Mouse (Mus musculus) granulocyte monocyte progenitor cell, adult 5-6 weeks (primary cell): ENCODE results near the gene Sf3a1. TPM values are rescaled to one million over a fixed set of nuclear protein-coding genes. Genes with fewer than 3 reads are reported as not detected.

Source experiments
- ATAC-seq: replicated peaks from 2 replicates; pipeline ENCODE4 v1.8.0; 2016; ENCODE audit warnings: mild to moderate bottlenecking, moderate TSS enrichment, inconsistent platforms; ENCODE audit not compliant: poor library complexity, severe bottlenecking
- total RNA-seq, 2 experiments: library from RNA; stranded (forward) in 1 of 2; stranded (reverse) in 1 of 2; fragments of 200-712, 200-1000 nt in 1 of 2; fragments of >200 nt in 1 of 2; fragmentation: Nextera tagmentation in 1 of 2; gene quantifications; 2 replicates each; pipeline ENCODE4 v1.2.3; 2014 to 2017

Sf3a1 gene
- total RNA-seq, 2 experiments from 2014 or later, result 35.6 to 92.2 TPM

DNA sequence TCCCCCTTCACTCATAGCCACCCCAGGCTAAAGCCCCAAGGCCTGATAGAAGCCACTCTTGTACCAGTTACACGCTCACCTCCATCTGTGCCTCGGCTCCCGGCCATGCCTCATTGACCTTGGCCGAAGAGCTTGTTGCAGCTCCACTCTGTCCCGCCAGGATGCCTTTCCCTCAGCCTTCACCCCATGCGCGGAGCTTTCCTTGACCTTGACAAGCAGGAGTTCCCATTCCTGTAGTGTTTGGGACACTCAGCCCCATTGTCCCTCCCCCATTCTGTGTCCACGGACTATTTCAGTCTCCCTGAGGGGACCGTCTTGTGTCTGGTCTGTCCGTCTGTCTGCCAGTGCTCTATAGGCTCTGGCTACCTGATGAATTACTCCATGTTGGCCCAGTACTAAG lies 53.0 kb downstream of the Sf3a1 start:
- ATAC-seq, result no peak

DNA sequence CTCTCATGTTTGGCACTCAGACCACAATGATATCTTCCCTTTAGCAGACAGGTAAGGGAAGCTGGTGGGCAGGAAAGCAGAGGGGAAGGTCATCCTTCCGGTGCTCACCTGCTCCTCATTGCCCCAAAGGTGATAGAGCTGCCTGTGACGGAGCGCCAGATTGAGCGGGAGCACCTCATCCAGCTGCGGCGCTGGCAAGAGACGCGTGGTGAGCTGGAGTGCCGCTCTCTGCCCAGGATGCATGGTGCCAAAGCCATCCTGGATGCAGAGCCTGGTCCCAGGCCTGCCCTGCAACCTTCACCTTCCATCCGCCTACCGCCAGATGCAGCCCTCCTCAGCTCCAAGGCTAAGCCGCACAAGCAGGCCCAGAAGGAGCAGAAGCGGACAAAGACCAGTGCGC lies 54.4 kb downstream of the Sf3a1 start:
- no peak for ATAC-seq

DNA sequence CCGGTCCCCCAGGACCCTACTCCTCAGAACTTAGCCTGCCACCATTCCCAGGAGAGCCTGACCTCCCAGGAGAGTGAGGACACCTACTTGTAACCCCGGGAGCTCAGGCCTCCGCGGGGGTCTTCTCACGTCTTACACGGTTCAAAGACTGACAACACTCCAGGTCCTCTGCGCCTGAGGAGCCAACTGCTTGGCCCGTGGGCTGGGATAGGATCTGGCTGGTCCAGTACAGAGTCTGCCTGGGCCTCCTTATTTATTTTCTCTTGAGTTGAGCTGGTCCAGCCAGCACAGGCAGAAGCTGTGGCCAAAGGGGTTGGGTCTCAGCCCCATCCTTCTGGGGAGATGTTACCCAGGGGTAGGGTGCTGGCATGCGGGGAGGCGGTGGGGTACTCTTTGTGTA lies 54.9 kb downstream of the Sf3a1 start:
- no peak for ATAC-seq

DNA sequence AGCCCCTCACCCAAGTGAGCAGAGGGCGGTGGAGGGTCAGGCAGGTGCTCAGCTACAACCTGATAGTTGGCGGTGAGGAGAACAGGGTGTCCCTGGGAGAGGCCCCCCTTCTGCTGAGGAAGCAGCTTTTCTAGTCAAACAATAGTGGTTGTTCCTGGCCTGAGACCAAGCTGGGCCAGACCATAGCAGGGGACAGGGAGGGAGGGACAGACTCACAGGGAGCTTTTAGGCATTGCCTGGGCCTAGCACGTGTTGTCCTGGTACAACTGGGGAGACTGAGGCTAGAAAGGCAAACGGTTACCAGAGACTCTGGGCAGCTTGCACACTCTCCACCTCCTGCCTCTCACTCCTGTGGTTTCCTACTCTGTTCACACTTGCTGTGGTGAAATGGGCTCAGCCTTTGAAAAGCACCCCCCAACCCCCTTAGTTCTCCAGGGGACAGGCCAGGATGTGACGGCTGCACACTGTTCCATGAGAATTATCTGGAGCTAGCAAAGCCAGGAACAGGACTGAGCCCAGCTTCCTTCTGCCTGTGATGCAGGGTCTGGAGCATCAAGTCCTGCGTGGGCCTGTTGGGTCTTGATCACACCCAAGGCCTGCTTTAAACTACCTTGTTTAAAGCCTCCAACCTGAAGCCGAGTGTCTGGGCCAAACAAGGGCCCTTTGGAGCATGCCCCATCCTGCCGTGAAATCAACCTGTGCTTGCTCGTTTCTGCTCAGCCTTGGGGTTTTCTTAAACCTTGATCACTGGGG lies 56.3 kb downstream of the Sf3a1 start:
- ATAC-seq, result no peak

DNA sequence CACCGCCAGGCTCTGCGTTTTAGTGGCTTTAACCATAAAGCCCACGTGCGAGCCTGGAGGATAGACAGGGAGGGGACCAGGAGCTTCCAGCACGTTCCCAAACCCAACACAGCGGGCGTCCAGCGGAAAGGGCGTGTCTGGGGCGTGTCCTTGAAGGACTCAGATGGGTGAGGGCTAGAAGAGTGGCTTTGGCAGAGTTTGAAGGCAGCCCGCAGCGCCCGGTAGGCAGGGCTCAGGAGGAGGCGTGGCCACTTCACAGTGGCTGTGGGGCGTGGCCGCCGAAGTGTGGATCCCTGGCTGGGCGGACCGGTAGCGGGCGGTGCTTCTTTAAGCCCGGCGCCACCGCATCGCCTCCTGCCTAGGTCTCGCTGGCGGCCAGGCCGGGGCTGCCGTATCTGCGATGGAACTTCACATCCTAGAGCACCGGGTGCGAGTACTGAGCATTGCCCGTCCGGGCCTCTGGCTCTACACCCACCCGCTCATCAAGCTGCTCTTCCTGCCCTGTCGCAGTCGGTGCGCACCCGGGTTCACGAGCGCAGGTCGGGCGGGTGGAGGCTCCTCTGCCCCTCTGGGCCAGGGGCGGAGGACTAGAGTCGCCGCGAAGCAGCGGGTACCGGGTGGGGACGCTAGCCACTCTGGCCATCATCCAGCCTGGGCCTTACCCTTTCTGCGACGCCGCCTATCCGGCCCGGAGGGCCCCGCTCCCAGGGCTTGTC lies 57.9 kb downstream of the Sf3a1 start, which contains the start of gene Castor1:
TSS of gene Castor1 (plus strand) at position 312 of the 716 bp plus-strand sequence.
- peak; percentile 84 for ATAC-seq

DNA sequence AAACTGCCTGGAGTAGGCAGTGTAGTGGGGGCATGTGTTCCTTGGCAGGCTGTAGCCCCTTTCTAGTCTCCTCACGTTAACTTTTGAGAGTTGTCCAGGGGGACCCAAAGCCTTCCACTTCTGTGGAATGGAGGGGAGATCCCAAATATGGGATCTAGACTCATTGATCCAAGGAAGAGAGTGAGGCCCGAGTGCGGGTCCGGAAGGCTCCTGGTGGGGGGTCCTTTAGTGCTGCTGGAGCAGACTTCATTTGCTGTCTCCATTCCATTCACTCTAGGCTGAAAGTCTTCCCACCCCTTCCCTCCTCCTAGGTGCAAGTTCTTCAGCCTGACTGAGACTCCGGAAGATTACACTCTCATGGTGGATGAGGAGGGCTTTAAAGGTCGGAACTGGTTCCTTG lies 58.5 kb downstream of the Sf3a1 start:
- ATAC-seq, result no peak

DNA sequence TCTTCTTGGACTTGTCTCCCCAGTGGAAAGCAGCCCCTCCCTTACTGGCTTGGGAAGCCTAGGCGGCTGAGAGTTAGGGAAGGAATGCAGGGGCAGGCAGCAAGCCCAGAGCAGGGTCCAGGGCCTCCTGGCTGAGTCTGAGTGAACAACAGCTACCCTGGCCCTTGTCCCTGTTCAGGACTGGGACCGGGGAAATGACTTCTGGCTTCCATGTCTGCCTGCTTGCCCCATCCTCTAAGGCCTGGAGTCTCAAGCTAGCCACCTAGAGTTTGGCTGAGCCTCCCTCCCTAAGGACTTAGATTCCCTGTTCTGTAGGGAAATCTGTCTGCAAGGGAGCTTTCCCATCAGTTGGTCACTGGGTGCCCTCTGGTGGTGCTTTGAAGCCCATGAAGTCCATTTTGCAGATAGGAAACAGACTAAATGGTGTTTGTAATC lies 59.2 kb downstream of the Sf3a1 start:
- ATAC-seq, result no peak

DNA sequence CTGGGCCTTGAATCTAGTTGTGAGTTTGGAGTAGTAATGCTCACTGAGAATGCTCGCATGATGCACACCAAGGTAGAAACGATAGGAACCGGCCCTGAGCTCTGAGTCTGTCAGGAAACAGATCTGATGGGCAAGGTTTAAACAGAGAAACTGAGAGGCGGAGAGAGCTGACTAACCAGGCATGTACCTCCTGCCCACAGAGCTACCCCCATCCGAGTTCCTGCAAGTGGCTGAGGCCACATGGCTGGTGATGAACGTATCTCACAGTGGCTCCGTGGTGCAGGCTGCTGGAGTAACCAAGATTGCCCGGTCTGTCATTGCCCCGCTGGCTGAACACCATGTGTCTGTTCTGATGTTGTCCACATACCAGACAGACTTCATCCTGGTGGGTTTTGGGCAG lies 59.8 kb downstream of the Sf3a1 start:
- no peak for ATAC-seq

DNA sequence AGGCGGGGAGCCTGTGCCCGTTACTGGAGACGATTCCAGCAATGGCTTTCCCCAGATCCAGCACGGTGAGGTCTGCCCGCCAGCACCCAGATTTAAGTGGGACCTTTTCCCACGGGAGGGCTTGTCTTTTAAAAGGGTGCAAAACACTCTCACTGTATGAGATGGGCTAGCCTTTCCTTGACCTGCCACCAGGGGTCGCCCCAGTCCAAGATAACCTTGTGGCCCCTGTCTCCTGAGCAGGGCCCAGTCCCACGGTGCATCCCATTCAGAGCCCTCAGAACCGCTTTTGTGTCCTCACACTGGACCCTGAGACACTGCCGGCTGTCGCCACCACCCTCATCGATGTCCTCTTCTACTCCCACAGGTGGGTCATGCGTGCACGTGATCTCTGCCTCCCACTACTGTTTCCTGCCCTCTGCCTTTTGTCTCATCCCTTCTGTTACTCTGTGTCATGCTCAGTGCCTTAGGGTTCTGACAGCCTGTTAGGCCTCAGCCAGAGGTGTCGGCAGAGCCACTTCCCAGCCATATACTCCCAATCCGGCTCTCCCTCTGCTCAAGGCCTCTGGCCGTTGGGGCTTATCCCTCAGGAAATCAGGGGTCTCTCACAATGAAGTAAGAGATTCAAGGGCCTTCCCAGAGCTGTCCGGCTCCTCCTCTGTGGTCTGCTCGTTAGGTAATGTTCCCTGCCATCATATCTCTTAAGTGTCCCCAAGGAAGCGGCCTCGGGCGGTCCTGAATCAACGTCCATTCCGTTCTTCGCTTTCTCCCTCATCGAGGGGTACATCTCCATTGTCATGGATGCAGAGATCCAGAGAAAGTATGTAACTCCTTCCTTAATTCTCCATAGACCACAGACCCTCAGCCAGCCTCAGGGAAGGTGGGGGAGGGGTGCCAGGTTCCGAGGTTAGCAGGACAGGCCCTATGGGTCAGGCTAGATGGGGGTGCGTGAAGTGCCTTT lies 60.6 kb downstream of the Sf3a1 start:
- peak; percentile 48 for ATAC-seq

DNA sequence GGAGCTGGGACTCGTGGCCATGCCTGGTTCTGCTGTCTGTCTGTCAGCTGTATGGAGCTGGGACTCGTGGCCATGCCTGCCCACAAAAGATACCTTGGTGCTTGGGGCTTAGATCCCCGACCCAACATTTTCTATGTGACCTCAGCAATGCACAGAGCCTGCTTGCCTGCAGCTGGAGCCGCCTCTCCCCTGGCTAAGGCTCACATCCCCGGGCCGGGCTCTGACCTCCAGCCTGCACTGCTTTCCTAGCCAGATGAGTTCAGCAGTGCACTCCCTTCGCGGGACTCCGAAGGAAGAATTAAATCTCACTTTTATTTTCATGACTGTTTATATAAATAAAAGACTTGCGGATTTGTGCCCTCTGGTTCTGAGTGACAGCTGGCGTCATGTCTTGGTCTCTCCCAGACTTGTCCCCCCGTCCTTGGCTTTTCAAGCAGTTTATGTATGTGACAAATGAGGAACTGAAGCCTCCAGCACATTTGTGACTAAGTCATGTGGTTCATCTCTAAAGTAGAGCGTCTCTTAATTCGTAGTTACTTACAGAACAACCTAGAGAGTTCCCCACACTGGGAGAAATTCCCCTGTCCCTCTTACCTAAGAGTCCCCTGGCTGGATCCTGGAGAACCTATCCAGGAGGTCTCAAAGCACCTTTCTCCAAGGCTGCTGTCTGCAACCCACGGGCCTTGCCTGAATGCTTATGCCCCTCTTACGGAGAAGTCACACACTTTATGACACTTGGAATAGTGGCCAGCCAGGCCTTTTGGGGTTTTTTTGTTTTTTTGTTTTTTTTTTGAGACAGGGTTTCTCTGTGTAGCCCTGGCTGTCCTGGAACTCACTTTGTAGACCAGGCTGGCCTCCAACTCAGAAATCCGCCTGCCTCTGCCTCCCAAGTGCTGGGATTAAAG lies 62.1 kb downstream of the Sf3a1 start:
- ATAC-seq, result peak; percentile 29

DNA sequence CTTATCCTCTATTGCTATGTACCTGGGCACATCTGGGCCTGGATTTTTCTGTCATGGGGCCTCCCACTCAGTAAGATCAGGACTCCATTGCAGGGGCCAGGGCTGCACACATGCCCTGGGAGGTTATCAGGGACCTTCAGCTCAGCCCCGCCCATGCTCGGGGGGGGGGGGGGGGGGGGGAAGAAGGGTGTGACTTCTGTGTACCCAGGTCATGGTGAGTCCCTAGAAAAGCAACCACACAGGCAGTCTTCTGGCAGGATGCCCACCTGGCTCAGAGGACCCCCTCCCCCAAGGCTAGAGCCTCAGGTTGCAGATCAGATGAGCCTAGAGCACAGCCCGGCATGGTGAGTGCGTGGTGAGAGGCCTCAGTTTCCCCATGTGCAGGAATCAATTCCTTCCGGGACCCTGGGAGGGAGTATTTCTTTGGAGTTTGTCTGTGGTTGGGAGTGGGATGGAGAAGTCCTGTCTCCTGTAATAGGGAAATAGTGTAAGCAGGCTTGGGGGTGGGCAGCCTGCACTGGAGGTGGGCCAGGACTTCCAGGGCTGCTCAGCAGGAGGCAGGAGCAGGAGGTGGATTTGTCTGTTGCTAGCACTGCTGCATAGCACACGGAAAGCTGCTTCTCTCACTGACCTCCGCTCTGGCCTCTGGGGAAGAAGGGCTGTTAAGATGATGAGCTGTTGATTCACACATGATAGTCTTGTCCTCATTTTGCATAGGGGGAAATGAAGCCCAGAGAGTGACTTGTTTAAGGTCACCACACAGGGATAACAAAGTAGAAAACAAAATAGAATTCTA lies 63.4 kb downstream of the Sf3a1 start:
- no peak for ATAC-seq

DNA sequence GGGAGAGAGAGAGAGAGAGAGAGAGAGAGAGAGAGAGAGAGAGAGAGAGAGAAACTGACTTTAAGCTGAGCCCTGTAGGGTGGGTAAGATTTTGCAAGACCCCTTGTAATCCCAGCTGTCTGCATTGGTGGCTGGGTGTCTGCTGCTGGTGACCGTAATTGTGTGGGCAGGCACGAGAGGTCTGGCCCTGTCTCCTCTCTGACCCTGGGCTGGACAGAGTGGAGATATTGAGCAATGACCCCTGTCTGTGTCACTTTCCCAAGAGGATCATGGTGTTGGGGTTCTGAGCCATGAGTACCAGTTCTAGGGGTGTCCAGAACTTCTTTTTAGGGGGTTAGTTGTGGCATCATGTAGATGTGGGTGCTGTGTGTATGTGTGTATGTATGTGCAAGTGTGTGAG lies 64.1 kb downstream of the Sf3a1 start:
- ATAC-seq, result peak; percentile 57

DNA sequence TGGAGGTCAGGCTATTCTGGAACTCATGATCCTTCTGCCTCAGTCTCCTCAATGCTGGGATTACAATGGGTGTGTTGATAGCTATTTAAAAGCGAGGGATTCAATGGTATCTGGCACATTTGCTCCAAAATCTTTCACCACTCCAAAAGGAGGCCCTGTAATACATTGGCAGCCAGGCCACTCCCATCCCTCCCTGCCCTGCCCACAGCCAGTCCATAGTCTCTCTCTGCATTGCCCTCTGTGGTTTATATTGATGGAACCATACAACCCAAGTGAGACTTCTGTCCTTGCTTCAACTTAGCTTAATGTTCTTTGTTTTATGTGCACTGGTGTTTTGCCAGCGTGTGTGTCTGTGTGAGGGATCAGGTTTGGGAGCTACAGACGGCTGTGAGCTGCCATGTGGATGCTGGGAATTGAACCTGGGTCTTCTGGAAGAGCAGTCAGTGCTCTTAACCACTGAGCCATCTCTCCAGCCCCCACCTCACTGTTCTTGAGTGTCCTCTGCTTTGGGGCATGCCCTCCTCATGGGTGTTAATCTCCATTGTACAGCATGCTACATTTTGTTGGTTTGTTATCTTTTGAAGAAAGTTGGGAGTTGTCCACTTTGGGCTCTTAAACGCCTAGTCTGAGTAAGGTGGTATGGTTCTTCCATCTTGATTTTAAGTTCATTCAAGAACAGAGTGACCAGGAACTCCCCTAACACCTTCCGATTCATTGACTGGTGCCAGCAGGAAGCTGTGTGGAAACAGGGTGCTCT lies 66.6 kb downstream of the Sf3a1 start:
- no peak for ATAC-seq

DNA sequence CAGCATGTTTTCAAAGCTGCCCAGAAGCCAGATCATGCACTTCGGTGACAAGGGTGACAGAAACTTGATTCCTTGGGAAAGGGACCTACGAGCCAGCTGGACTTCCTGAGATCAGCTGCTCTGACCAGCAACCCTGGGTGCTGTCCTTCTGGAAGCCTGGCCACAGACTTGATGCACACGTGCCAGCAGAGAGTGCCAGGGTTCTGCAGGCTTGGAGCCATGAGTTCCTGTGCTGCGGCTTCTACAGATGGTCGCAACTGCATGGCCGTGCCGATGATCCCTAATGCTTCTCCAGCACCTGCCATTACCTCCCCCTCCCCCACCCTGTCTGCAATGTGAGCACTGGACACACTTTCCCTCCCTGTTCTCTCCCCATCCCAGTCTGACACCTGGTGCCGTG lies 68.3 kb downstream of the Sf3a1 start:
- no peak for ATAC-seq

DNA sequence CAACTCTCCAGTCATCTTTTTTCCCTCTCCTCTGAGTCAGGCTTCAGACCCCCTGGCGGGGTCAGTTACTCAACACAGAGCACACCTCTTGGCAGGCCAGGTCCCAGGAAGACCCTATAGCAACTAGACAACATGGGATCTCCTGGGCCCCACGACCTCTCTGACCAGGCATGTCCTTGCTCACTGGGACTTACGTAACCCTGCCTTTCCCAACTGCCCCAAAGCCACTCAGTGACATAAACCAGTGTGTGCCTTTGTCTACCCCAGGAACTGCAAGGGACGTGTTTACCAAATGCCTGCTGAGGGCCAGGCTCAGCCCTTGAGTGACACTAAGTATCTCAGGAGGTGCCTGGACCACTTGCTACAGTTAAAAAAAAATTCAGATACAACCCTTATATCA lies 69.7 kb downstream of the Sf3a1 start:
- peak; percentile 41 for ATAC-seq

DNA sequence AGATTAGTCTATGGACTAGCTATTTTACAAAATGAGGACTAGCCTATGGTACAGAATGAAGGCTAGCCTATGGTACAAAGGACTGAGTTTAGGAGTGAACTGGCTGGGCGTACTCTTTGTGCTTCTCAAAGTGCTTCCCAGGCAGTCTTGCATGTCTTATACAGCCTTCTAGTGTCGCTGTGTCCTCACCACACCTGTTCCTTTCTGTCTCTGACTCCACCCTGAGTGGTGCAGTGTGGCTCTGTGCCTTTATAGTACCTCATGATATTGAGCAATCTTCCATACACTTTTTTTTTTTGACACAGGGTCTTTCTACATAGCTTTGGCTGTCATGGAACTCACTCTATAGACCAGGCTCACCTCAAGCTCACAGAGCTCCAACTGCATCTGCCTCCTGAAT lies 71.3 kb downstream of the Sf3a1 start:
- peak; percentile 12 for ATAC-seq
